In genomic region chr12:99498978-99499694, GRCm38 (mm10) we compare ENCODE assay signal across 12 mouse cellular contexts.
DNase-seq lines count a peak whose midpoint lies in the region; ATAC-seq lines count a peak whose summit lies in the region.
"Had no signal": no experiment of that assay in that cellular context is flagged by ENCODE, and none has a peak within 500 bp of the region (broad histone marks: within the 10 kb centered on the region; RNA-seq: fewer than 3 reads in every experiment).

No protein-coding gene starts in this region.

- no peaks in the 10 kb centered on the region for H3K27me3 ChIP-seq in hindbrain, embryonic 16.5 days (replicated peaks; ENCODE audit: control insufficient read depth, insufficient read depth, low read length)
- H3K27me3 ChIP-seq: Patski had no signal

- intact Hi-C loops in left cerebral cortex, postnatal 4 days (cut with DNase I), result no loop called here

- ATAC-seq in hindbrain, embryonic 16.5 days, result peak; percentile 79
- ATAC-seq: Patski had no signal

- peak; percentile 42 to 59 for DNase-seq in cerebellum, postnatal 14 days
- DNase-seq in cerebellum, adult 9-11 months, result no peak
- DNase-seq in left cerebral cortex, postnatal 4 days, result peak; percentile 65
- DNase-seq in right cerebral cortex, adult 2 months (ENCODE audit: low spot score in 2 of 2), result peak; percentile 63 to 71
- DNase-seq in B cell, adult 2 months, result no peak
- DNase-seq in natural killer cell, adult 2 months (ENCODE audit: low spot score in 2 of 2), result no peak
- no peak for DNase-seq in kidney, adult 11 months
- DNase-seq: lung, adult 18-20 months had no signal

- WGBS in hindbrain, embryonic 16.5 days, result 18% methylated on average over 9 of the region's 9 CpGs

- H3K27ac ChIP-seq in hindbrain, embryonic 16.5 days (ENCODE audit: low read depth, low read length), result no peak overlapping the region
- H3K27ac ChIP-seq: kidney, postnatal 0 days had no signal

- peak overlapping the region; percentile 49 for H3K4me2 ChIP-seq in hindbrain, embryonic 16.5 days (ENCODE audit: low read length)
- H3K4me2 ChIP-seq: heart, embryonic 11.5 days had no signal

- H3K36me3 ChIP-seq in hindbrain, embryonic 16.5 days (ENCODE audit: control insufficient read depth, insufficient read depth, low read length), result no peaks in the 10 kb centered on the region

- H3K9ac ChIP-seq in hindbrain, embryonic 16.5 days (ENCODE audit: low read depth, low read length), result no peak overlapping the region

- H3K4me1 ChIP-seq in hindbrain, embryonic 16.5 days (ENCODE audit: control insufficient read depth, insufficient read depth, low read depth, low read length), result peaks cover 12% of the 10 kb centered on the region

- H3K4me3 ChIP-seq in hindbrain, embryonic 16.5 days (ENCODE audit: low read length), result no peak overlapping the region

- H3K9me3 ChIP-seq in hindbrain, embryonic 16.5 days (ENCODE audit: control insufficient read depth, low read length), result no peaks in the 10 kb centered on the region

Comparison
In these comparisons a context has a peak if more than half of its experiments do, and no peak if none do; other contexts are left out.
1. DNase-seq: peak in cerebellum, postnatal 14 days (2 of 2), left cerebral cortex, postnatal 4 days (single experiment) and right cerebral cortex, adult 2 months (2 of 2); none in cerebellum, adult 9-11 months (single experiment), B cell, adult 2 months (0 of 2), natural killer cell, adult 2 months (0 of 2) and kidney, adult 11 months (single experiment).